Mouse (Mus musculus) brain, embryonic 14.5 days (tissue): ENCODE data around the gene Gramd2.
A peak's percentile ranks its signal among the peaks of the same experiment; 100 is the strongest.

Experiments
- CTCF ChIP-seq: fragments of 200-500 bp; IDR thresholded peaks from 2 replicates; pipeline ENCODE4 v1.5.1; 2012; ENCODE audit warnings: inconsistent platforms, mild to moderate bottlenecking, moderate library complexity, borderline replicate concordance; ENCODE audit not compliant: insufficient read depth, insufficient read length; ENCODE audit errors: extremely low read depth
- POLR2A ChIP-seq: fragments of 200-500 bp; IDR thresholded peaks from 2 replicates; pipeline ENCODE4 v1.6.1; 2012; ENCODE audit warnings: mild to moderate bottlenecking, inconsistent platforms, borderline replicate concordance; ENCODE audit not compliant: poor library complexity, insufficient read depth, insufficient read length, severe bottlenecking; ENCODE audit errors: extremely low read depth

- TF ChIP-seq POLR2A: no peak
- TF ChIP-seq CTCF: peak; percentile 67
These were observed 23.0 kb upstream of the Gramd2 start for GRCm38 (mm10) chr9:59656635-59657617.
